ENCODE assay signal across 7 mouse cellular contexts in genomic region chr4:46305436-46305835, GRCm38 (mm10). TPM values are rescaled to one million over a fixed set of nuclear protein-coding genes. Genes with fewer than 3 reads are reported as not detected.
DNase-seq lines count a peak whose midpoint lies in the region; ATAC-seq and TF ChIP-seq lines count a peak whose summit lies in the region.

No protein-coding gene starts in this region.

- ATAC-seq in forebrain, embryonic 15.5 days (replicated peaks), result peak; percentile 10; the same call in 1 of the 2 replicates
- ATAC-seq in liver, postnatal 0 days, result no peak

- peak overlapping the region; percentile 67; the same call in 1 of the 2 replicates for H3K4me3 ChIP-seq in bone marrow macrophage, adult 2 months (ENCODE audit: insufficient read depth, low read length)
- peak overlapping the region; percentile 65 for H3K4me3 ChIP-seq in forebrain, embryonic 15.5 days
- peak overlapping the region; percentile 63 for H3K4me3 ChIP-seq in liver, postnatal 0 days (ENCODE audit: low read depth, low read length)

- H3K4me1 ChIP-seq in bone marrow macrophage, adult 2 months (ENCODE audit: control insufficient read depth, insufficient read depth, low read length), result peaks cover 7% of the 10 kb centered on the region; the same call in 1 of the 2 replicates
- H3K4me1 ChIP-seq in forebrain, embryonic 15.5 days, result peaks cover 19% of the 10 kb centered on the region
- peaks cover 2% of the 10 kb centered on the region; the same call in 1 of the 2 replicates for H3K4me1 ChIP-seq in liver, postnatal 0 days (ENCODE audit: insufficient read depth)

- H3K27ac ChIP-seq in bone marrow macrophage, adult 2 months (ENCODE audit: insufficient read depth, low read depth, low read length), result no peak overlapping the region
- H3K27ac ChIP-seq in forebrain, embryonic 15.5 days (replicated peaks), result no peak overlapping the region; the same call in 1 of the 2 replicates
- H3K27ac ChIP-seq in liver, postnatal 0 days (ENCODE audit: low read depth), result no peak overlapping the region

- no peaks in the 10 kb centered on the region for H3K27me3 ChIP-seq in forebrain, embryonic 15.5 days
- H3K27me3 ChIP-seq in liver, postnatal 0 days (ENCODE audit: insufficient read depth, low read length), result peaks cover 27% of the 10 kb centered on the region; the same call in 1 of the 2 replicates

- DNase-seq in layer of hippocampus, adult 11-12 months (ENCODE audit: low spot score), result peak; percentile 9
- no peak for DNase-seq in layer of hippocampus, adult 8-10 months (ENCODE audit: low spot score in 2 of 2)
- no peak for DNase-seq in liver, postnatal 0 days
- DNase-seq in spleen, postnatal 36 days (ENCODE audit: low spot score in 2 of 2), result no peak
- DNase-seq in layer of hippocampus, postnatal 14 days (ENCODE audit: low spot score in 2 of 2), result no peak

- TF ChIP-seq CTCF in bone marrow macrophage, adult 2 months (IDR thresholded peaks at IDR 0.05; ENCODE audit: low read depth, low read length), result no peak
- TF ChIP-seq CTCF in liver, postnatal 0 days (IDR thresholded peaks at IDR 0.05; ENCODE audit: low read depth), result no peak

- no peak for TF ChIP-seq POLR2A in bone marrow macrophage, adult 2 months (IDR thresholded peaks at IDR 0.05; ENCODE audit: borderline replicate concordance, low read depth, low read length)

- H3K4me2 ChIP-seq in forebrain, embryonic 15.5 days (replicated peaks), result peak overlapping the region; percentile 69
- peak overlapping the region; percentile 88 for H3K4me2 ChIP-seq in liver, postnatal 0 days (ENCODE audit: low read depth, low read length)

- H3K9me3 ChIP-seq in forebrain, embryonic 15.5 days, result no peaks in the 10 kb centered on the region
- H3K9me3 ChIP-seq in liver, postnatal 0 days (ENCODE audit: low read length), result no peaks in the 10 kb centered on the region

- 21% methylated on average over 7 of the region's 7 CpGs for WGBS in forebrain, embryonic 15.5 days
- WGBS in liver, postnatal 0 days (ENCODE audit: insufficient replicate concordance), result 27% methylated on average over 7 of the region's 7 CpGs

- TF ChIP-seq EP300 in liver, postnatal 0 days (IDR thresholded peaks at IDR 0.05; ENCODE audit: low read depth), result no peak

- no peaks in the 10 kb centered on the region for H3K36me3 ChIP-seq in forebrain, embryonic 15.5 days
- H3K36me3 ChIP-seq in liver, postnatal 0 days (replicated peaks; ENCODE audit: insufficient read depth, low read length), result no peaks in the 10 kb centered on the region

- peak overlapping the region; percentile 80 for H3K9ac ChIP-seq in forebrain, embryonic 15.5 days (replicated peaks)
- peak overlapping the region; percentile 66; the same call in 1 of the 2 replicates for H3K9ac ChIP-seq in liver, postnatal 0 days (replicated peaks)

RNA-seq across cellular contexts. Expression of gene Foxe1, which starts 38.0 kb away (rescaled TPM):
- total RNA-seq in layer of hippocampus, adult 8-10 months (2022), result not detected
- polyA plus RNA-seq in bone marrow macrophage, adult 2 months (2012; ENCODE audit: insufficient read depth, insufficient read length, missing spikeins), result not detected in 2 replicates
- polyA plus RNA-seq in forebrain, embryonic 15.5 days (2015; fragmentation: Nextera tagmentation; extraction: Ambion mirVana), result not detected in 2 replicates
- not detected in 2 replicates for polyA plus RNA-seq in liver, postnatal 0 days (2015; fragmentation: Nextera tagmentation; extraction: Ambion mirVana)
- total RNA-seq in layer of hippocampus, postnatal 14 days (2021), result not detected
